In genomic region chr8:91800523-91801240, GRCm38 (mm10) we compare ENCODE assay signal across 8 mouse cellular contexts. TPM values are rescaled to one million over a fixed set of nuclear protein-coding genes. Genes with fewer than 3 reads are reported as not detected.
DNase-seq lines count a peak whose midpoint lies in the region; ATAC-seq lines count a peak whose summit lies in the region.

No protein-coding gene starts in this region.

- peak overlapping the region; percentile 56 for H3K4me3 ChIP-seq in limb, embryonic 15.5 days
- peak overlapping the region; percentile 49 for H3K4me3 ChIP-seq in neural tube, embryonic 15.5 days (replicated peaks)

- peak; percentile 39 for DNase-seq in ovary, postnatal 36 days (ENCODE audit: low spot score)
- no peak for DNase-seq in ovary, postnatal 10 days (ENCODE audit: low spot score)
- DNase-seq in cerebellum, postnatal 36 days = peak; percentile 29 to 35
- DNase-seq in heart, postnatal 14 days = peak; percentile 42 to 53
- DNase-seq in spleen, postnatal 36 days (ENCODE audit: low spot score in 2 of 2) = no peak
- DNase-seq in frontal cortex, postnatal 10 days (ENCODE audit: low spot score in 2 of 2) = no peak

- H3K27ac ChIP-seq in limb, embryonic 15.5 days = peak overlapping the region; percentile 83
- H3K27ac ChIP-seq in neural tube, embryonic 15.5 days (replicated peaks) = peak overlapping the region; percentile 79

- under 1% methylated on average over 54 of the region's 64 CpGs for WGBS in limb, embryonic 15.5 days
- under 1% methylated on average over 62 of the region's 64 CpGs for WGBS in neural tube, embryonic 15.5 days

- peak overlapping the region; percentile 77 for H3K4me2 ChIP-seq in limb, embryonic 15.5 days
- peak overlapping the region; percentile 83 for H3K4me2 ChIP-seq in neural tube, embryonic 15.5 days

- intact Hi-C loops in heart, postnatal 14 days (cut with DNase I) = loop anchor here (2.0 to 5.0 kb wide), 2 partner anchors 167 to 210 kb away; no protein-coding TSS in a partner anchor

- H3K36me3 ChIP-seq in limb, embryonic 15.5 days = no peaks in the 10 kb centered on the region
- no peaks in the 10 kb centered on the region for H3K36me3 ChIP-seq in neural tube, embryonic 15.5 days

- no peaks in the 10 kb centered on the region for H3K9me3 ChIP-seq in limb, embryonic 15.5 days
- no peaks in the 10 kb centered on the region for H3K9me3 ChIP-seq in neural tube, embryonic 15.5 days (replicated peaks)

- H3K27me3 ChIP-seq in limb, embryonic 15.5 days = peaks cover 97% of the 10 kb centered on the region
- peaks cover 78% of the 10 kb centered on the region for H3K27me3 ChIP-seq in neural tube, embryonic 15.5 days (replicated peaks)

- H3K4me1 ChIP-seq in limb, embryonic 15.5 days = peaks cover 56% of the 10 kb centered on the region
- H3K4me1 ChIP-seq in neural tube, embryonic 15.5 days = peaks cover 57% of the 10 kb centered on the region

- ATAC-seq in limb, embryonic 15.5 days (ENCODE audit: insufficient number of reproducible peaks, low FRiP score, low TSS enrichment, low read depth) = no peak
- ATAC-seq in neural tube, embryonic 15.5 days (ENCODE audit: low FRiP score) = peak; percentile 9; the same call in 1 of the 2 replicates

- peak overlapping the region; percentile 58 for H3K9ac ChIP-seq in limb, embryonic 15.5 days
- H3K9ac ChIP-seq in neural tube, embryonic 15.5 days (replicated peaks) = peak overlapping the region; percentile 63

RNA-seq across cellular contexts. Expression of gene Irx3, which starts 1.2 kb away (rescaled TPM):
- total RNA-seq in heart, postnatal 14 days (2021) = 10 to 100 TPM; 22.5 to 31.6 TPM
- polyA plus RNA-seq in limb, embryonic 15.5 days (2015; fragmentation: Nextera tagmentation; extraction: Ambion mirVana) = 18.6 and 22.9 TPM in 2 replicates
- polyA plus RNA-seq in neural tube, embryonic 15.5 days (2015; fragmentation: Nextera tagmentation; extraction: Ambion mirVana) = 4.0 and 6.3 TPM in 2 replicates

Comparison
In these comparisons a context has a peak if more than half of its experiments do, and no peak if none do; other contexts are left out.
1. DNase-seq: peak in ovary, postnatal 36 days (single experiment), cerebellum, postnatal 36 days (2 of 2) and heart, postnatal 14 days (2 of 2); none in ovary, postnatal 10 days (single experiment), spleen, postnatal 36 days (0 of 2) and frontal cortex, postnatal 10 days (0 of 2).